Mouse (Mus musculus) frontal cortex, postnatal 14 days (tissue): Measurements from ENCODE around the gene Lrrc56.

ENCODE experiments used
- DNase-seq, 2 experiments: peaks; one replicate each; pipeline ENCODE4 v3.0.0; 2022; ENCODE audit warnings: low spot score in 2 of 2

The Lrrc56 gene

GRCm38 (mm10) chr7:141191796-141192685, 1.9 kb upstream of the Lrrc56 start:
- no peak for DNase-seq

- DNase-seq = no peak
Measured at GRCm38 (mm10) chr7:141192776-141193347, 1.1 kb upstream of the Lrrc56 start.

- peak in 1 of 2 experiments; percentile 39 for DNase-seq
Measured at GRCm38 (mm10) chr7:141193348-141193856, 555 bp upstream of the Lrrc56 start.

- no peak for DNase-seq
Measured at GRCm38 (mm10) chr7:141194409-141194808, 452 bp downstream of the Lrrc56 start.

- DNase-seq = peak; percentile 83 to 84
Measured at GRCm38 (mm10) chr7:141194830-141195229, 873 bp downstream of the Lrrc56 start.

- no peak for DNase-seq
Measured at GRCm38 (mm10) chr7:141195754-141196153, 1.8 kb downstream of the Lrrc56 start.

- DNase-seq = no peak
Measured at GRCm38 (mm10) chr7:141196619-141197282, 2.8 kb downstream of the Lrrc56 start.

GRCm38 (mm10) chr7:141198121-141198520, 4.2 kb downstream of the Lrrc56 start:
- DNase-seq = no peak

GRCm38 (mm10) chr7:141204546-141204945, 10.6 kb downstream of the Lrrc56 start:
- DNase-seq = no peak

- no peak for DNase-seq
Measured at GRCm38 (mm10) chr7:141205504-141205903, 11.5 kb downstream of the Lrrc56 start.

- DNase-seq = no peak
Measured at GRCm38 (mm10) chr7:141206182-141206937, 12.4 kb downstream of the Lrrc56 start.

- no peak for DNase-seq
Measured at GRCm38 (mm10) chr7:141209526-141209925, 15.6 kb downstream of the Lrrc56 start.

- no peak for DNase-seq
Measured at GRCm38 (mm10) chr7:141210137-141210536, 16.2 kb downstream of the Lrrc56 start.

- no peak for DNase-seq
Measured at GRCm38 (mm10) chr7:141210606-141211131, 16.7 kb downstream of the Lrrc56 start.

GRCm38 (mm10) chr7:141213133-141213532, 19.2 kb downstream of the Lrrc56 start:
- DNase-seq = no peak

GRCm38 (mm10) chr7:141213605-141214235, 19.8 kb downstream of the Lrrc56 start, which contains the start of gene Lmntd2:
Gene Lmntd2 (minus strand): TSS chr7:141214080.
- no peak for DNase-seq

- DNase-seq = no peak
Measured at GRCm38 (mm10) chr7:141214310-141214709, 20.4 kb downstream of the Lrrc56 start.

GRCm38 (mm10) chr7:141215101-141215879, 21.3 kb downstream of the Lrrc56 start, which contains the start of gene Rassf7:
Gene Rassf7 (plus strand): TSS chr7:141215860.
- peak; percentile 62 to 71 for DNase-seq

GRCm38 (mm10) chr7:141215880-141216733, 22.1 kb downstream of the Lrrc56 start:
- DNase-seq = no peak
